Mouse (Mus musculus): ENCODE measurements at regions not wholly inside any gene's neighbourhood (a gene's known extent, or its start where the extent isn't known, plus 50 kb on each side); places are given as distances from the start of the nearest gene placed in this dataset.

GRCm38 (mm10) chr4:55894116-55894885 is 362.0 kb upstream of the Klf4 start:
- DNase-seq, result no peak

GRCm38 (mm10) chr4:55891656-55892055 is 359.4 kb upstream of the Klf4 start:
- DNase-seq, result no peak

DNA sequence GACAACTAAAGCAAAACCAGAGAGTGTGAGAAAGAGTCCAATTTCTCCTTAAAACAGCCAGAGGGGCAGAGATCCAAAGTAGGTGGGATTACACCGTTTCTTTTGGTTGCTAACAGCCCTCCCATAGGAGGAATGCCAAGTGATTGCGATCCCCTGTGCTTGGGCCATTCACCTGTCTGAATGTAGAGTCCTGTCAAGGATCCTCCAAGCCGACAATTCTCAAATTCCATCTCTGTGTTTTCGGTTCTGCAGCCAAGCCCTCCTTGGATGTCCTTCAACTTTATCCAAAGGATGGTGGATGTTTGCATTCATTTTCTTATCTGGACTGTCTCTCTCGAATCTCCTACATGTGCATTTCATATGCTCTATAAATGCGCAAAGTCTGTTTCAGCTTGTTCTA is 355.3 kb upstream of the Klf4 start:
- no peak for DNase-seq

DNA sequence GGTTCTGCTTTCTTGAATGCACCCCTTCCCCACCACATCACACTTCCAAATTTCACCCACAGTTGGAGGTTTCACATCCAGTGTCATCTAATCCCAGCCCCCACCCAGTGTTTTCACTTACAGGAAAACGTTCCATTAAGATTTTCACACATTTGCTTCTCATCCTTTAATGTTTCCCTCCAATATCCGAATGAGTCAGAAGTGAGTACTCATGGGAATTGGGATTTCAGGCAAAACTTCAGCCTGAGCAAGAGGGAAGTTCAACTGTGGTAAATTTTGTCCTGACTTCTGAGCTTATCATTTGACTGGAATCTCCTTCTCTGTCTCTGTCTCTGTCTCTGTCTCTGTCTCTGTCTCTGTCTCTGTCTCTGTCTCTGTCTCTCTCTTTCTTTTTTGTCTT is 350.3 kb upstream of the Klf4 start:
- no peak for DNase-seq

DNA sequence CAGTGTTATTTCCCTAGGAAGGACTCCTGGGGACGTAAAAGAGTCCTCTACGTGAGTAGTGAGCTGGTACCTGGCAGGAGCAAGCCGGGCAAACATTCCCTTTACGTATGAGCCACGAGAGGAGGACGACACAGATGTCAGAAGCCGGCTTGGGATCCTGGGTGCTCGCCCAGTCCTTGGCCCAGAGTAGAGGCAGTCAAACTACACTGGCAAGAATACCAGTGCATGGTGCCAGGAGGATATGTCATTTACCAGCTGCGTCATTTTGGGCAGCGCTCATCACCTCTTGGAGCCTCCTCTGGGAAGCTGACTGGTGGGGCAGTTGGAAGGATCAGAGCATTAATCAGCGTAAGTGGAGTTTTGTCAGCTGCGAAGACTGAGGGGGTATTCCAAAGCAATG is 343.0 kb upstream of the Klf4 start:
- no peak for DNase-seq

GRCm38 (mm10) chr4:55874875-55875274 is 342.6 kb upstream of the Klf4 start:
- no peak for DNase-seq

- no peak for DNase-seq
Measured at GRCm38 (mm10) chr4:55874276-55874675, 342.0 kb upstream of the Klf4 start.

- DNase-seq, result peak; percentile 20 to 34
Measured at GRCm38 (mm10) chr4:55860055-55860454, 327.8 kb upstream of the Klf4 start.

DNA sequence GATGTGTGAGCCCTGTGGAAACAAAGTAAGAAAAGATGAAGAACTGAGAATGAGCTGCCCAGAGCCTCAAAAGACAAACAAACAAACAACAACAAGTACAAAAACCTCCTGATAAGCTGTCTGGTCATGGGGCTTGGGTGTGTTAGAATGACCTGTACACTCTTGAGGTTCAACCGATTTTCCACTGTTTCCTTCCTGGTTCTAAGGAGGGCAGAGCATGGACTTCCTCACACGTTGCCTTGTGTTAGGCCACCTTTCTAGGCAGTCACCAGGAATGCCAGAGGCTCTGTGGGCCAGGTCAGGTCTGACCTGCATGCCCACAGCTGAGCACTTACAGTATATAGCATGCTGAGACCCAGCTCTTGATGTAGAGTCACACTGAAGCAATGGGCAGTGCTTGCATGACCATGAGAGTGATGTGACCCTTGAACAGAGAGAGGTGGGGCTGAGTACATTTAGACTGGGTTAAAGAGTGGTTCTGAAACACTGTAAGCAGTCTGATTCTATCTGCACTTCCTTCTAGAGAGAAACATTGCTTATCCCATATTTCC is 327.0 kb upstream of the Klf4 start:
- DNase-seq, result no peak

- DNase-seq, result no peak
Measured at GRCm38 (mm10) chr4:55851430-55851829, 319.2 kb upstream of the Klf4 start.

GRCm38 (mm10) chr4:55851027-55851426 is 318.8 kb upstream of the Klf4 start:
- no peak for DNase-seq

- DNase-seq, result no peak
Measured at GRCm38 (mm10) chr4:55843727-55844401, 311.6 kb upstream of the Klf4 start.

DNA sequence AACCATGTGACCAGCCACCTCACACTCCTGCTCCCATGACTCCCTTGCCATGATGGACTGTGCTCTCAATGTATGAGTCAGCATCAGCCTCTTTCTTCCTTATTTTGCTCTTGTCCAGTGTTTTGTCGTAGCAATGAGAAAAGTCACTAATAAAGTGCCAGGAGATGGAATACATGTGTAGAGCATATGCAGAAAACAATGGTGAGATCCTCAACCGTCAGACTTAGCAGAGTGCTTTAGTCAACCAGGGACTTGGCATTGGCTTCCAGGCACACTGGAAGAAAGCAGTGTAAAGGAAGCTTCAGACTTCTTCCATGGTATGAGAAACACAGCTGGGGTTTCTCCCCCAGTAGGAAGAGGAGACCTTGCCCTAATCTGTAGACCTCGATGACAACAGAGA is 306.3 kb upstream of the Klf4 start:
- DNase-seq, result no peak

GRCm38 (mm10) chr4:55824047-55824760 is 291.9 kb upstream of the Klf4 start:
- peak; percentile 81 to 83 for DNase-seq

- peak; percentile 20 to 34 for DNase-seq
Measured at GRCm38 (mm10) chr4:55823583-55823982, 291.3 kb upstream of the Klf4 start.

DNA sequence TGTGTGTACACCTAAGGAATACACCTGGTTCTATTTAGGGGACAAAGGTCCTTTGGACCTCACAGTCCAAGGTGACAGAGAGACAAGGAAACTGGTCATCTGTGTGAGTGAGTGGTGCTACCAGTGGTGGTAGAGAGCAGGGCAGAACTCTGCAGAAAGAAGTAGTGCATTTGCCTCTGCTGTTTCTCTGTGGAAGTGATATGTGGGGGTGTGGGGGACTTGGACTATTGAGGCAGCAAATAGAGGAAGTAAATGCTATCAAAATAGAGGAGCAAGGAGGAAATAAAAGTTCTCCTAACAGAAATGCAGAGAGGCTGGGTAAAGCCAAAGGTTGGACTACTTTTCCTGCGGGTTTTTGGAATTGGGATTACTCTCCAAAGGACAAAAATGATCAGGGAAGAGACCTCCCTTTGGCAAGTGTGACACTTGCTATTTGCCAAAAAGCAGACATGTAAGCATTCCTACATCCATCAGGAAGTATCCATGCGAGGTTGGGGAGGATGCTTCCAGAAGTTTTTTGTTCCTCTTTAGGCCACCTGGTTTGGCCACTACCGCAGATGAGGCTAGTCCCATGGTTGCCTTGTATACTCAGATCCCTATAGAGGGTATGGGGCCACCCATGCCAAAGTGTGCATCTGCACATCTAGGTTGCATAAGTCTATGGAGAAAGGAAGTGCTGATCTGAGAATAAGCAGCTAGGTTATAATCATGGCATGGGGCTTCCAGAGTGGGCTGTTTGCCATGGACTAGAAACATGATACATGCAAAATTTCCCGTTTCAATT is 285.0 kb upstream of the Klf4 start:
- DNase-seq, result peak; percentile 48 to 50

GRCm38 (mm10) chr4:55815832-55816231 is 283.6 kb upstream of the Klf4 start:
- no peak for DNase-seq

GRCm38 (mm10) chr4:55812846-55813245 is 280.6 kb upstream of the Klf4 start:
- DNase-seq, result no peak

DNA sequence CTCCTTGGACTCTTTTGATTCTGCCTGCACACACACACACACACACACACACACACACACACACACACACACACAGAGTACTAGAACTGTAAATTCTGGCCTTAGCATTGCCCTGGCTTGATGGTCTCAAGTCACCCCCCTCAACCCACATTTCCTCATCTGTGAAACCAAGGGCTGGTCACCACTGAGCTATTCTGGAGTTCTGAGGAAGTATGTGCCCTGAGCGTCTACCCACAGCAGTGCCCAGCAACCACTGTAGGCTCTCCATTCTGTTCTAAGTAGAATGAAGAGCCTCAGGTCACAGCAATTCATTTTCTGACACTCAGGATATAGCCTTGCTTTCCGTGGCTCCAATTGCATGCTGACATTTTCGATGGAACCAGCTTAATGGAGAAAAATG is 279.4 kb upstream of the Klf4 start:
- DNase-seq, result peak; percentile 10 to 15

- DNase-seq, result no peak
Measured at GRCm38 (mm10) chr4:55808501-55808900, 276.2 kb upstream of the Klf4 start.

DNA sequence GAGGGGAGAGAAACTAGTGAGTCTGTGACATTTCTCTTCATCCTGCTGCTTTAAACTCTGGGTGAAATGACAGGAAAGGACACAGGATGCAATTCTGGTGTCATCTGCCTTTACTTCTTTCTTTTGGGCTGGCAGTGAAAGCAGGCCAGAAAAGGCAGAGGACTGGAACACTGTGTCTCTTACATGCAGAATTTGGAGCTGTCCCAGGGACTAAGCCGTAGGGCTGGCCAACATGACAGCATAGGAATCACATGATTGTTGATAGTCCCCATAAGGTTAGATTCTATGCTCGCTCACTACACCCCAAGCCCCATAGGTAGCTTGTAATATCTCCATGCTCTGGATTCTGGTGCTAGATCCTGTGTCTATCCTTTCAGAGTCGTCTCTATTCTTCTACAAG is 274.5 kb upstream of the Klf4 start:
- no peak for DNase-seq

DNA sequence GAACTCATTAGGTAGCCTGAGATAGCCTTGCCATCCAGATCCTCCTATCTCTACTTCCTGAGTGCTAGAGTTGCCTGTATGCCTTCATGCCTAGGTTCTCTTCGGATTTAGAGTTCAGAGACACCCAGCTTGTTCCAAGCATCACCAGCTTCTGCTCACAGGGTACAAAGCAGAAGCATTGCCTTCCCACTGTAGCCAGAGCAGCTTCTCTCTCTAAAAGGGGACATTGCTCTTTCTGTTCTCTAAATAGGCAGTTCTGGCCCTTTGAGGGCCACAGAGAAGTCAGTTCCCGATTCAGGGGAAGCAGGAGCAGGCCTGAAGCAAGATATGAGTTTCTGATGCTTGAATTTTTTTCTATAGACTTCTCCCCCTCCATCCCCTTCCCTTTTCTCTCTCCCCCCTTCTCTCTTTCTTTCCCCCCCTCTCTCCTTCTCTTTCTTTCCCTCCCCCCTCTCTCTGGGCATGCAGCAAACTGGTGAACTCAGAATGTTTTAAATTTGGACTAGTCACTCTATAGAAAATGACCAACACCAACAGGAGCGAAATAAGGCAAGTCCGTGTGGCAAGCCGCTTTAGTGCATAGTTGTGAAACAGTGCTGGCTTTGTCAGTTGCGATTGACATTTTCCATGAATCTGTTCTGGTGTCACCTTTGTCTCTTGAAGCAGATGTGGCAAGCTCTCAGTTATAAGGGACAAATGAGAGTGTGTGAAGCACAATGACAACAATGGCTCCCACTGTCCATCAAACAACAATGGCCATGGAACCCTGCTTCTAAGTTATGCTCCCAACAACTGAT is 273.2 kb upstream of the Klf4 start:
- DNase-seq, result no peak
